Mouse (Mus musculus) stomach, embryonic 16.5 days (tissue): ENCODE results near the gene Pigb. TPM values are rescaled to one million over a fixed set of nuclear protein-coding genes. Genes with fewer than 3 reads are reported as not detected.

ENCODE experiments used
- ATAC-seq: fragments of 200-750 bp; cut with Nextera tagmentation; 2 replicates; pipeline ENCODE4 v1.8.0; 2017; ENCODE audit warnings: moderate number of reproducible peaks, moderate TSS enrichment; ENCODE audit not compliant: insufficient read depth, low FRiP score
- H3K27ac ChIP-seq: fragments of 300-500 bp; sonication (generic); 2 replicates; pipeline ENCODE4 v1.5.1; 2014; ENCODE audit warnings: low read length
- H3K27me3 ChIP-seq: fragments of 300-500 bp; sonication (generic); 2 replicates; pipeline ENCODE4 v1.6.1; 2014; ENCODE audit warnings: low read length, control low read depth, mixed read lengths; ENCODE audit not compliant: control insufficient read depth, insufficient read depth
- H3K36me3 ChIP-seq: fragments of 300-500 bp; sonication (generic); 2 replicates; pipeline ENCODE4 v1.6.1; 2014; ENCODE audit warnings: low read length; ENCODE audit not compliant: control insufficient read depth, insufficient read depth
- H3K4me1 ChIP-seq: fragments of 300-500 bp; sonication (generic); 2 replicates; pipeline ENCODE4 v1.6.1; 2014; ENCODE audit warnings: low read length, control low read depth, mixed read lengths; ENCODE audit not compliant: control insufficient read depth, insufficient read depth
- H3K4me2 ChIP-seq: fragments of 300-500 bp; sonication (generic); 2 replicates; pipeline ENCODE4 v1.6.1; 2014; ENCODE audit warnings: low read depth, low read length, mixed read lengths
- H3K4me3 ChIP-seq: fragments of 300-500 bp; sonication (generic); replicated peaks from 2 replicates; pipeline ENCODE4 v1.5.1; 2014; ENCODE audit warnings: mild to moderate bottlenecking, low read length
- H3K9ac ChIP-seq: fragments of 300-500 bp; sonication (generic); 2 replicates; pipeline ENCODE4 v1.6.1; 2014; ENCODE audit warnings: low read length
- H3K9me3 ChIP-seq: fragments of 300-500 bp; sonication (generic); replicated peaks from 2 replicates; pipeline ENCODE4 v1.6.1; 2016; ENCODE audit warnings: low read length, control low read depth; ENCODE audit not compliant: control insufficient read depth
- WGBS: fragments of 180-500 bp; shearing (Covaris S2); extraction: QIAGEN DNeasy Blood & Tissue Kit; methylation state at CpG from one replicate; pipeline ENCODE4 v1.1.7; 2014; 5-methylcytosine and 5-hydroxymethylcytosine counted together
- polyA plus RNA-seq: library from polyadenylated mRNA; unstranded; fragments of >200 nt; fragmentation: Nextera tagmentation; extraction: Ambion mirVana; gene quantifications from 2 replicates; pipeline ENCODE4 v1.2.1, GENCODE M21; 2015

Pigb gene
- polyA plus RNA-seq, 1 experiment from 2014 or later: 15.6 TPM

DNA sequence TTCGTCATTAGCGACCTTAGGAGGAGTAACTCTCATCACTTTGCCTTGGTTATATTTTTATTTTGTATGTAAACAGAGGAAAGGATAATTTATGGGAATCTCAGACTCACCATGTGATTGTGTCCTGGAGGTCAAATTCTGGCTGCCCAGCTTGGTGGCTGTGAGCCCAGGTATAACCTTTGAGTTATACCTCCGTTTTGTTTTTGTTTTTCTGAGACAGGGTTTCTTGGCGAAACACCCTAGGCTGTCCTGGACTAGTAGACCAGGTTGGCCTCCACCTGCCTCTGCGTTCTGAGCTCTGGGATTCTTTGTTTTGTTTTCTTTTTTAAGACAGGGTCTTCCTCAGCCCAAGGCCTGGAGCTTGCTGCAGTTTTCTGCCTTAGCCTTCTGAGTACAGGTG, 51.5 kb downstream of the Pigb start:
- Histone ChIP-seq H3K27ac (no peak overlapping the region), H3K4me2 (no peak overlapping the region), H3K4me3 (no peak overlapping the region), H3K36me3 (no peaks in the 10 kb centered on the region), H3K27me3 (no peaks in the 10 kb centered on the region), H3K4me1 (peaks cover 16% of the 10 kb centered on the region), H3K9me3 (no peaks in the 10 kb centered on the region), H3K9ac (no peak overlapping the region)
- ATAC-seq: no peak
- 87% methylated on average over 5 of the region's 5 CpGs for WGBS

DNA sequence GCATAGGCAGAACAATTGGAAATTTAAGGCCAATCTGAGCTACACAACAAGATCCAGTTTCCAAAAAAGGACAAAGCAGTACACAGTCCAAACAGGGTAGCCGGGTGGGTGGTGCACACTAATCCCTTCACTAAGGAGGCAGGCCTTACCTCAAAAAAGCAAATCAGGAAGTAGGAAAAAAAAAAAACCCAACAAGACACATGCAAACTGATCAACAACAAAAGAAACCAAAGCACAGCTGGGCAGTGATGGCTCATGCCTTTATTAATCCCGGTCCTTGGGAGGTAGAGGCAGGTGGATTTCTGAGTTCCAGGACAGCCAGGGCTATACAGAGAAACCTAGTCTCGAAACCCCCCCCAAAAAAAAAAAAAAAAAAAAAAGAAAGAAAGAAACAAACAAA, 52.5 kb downstream of the Pigb start:
- Histone ChIP-seq H3K9me3 (no peaks in the 10 kb centered on the region), H3K4me2 (no peak overlapping the region), H3K27me3 (no peaks in the 10 kb centered on the region), H3K27ac (no peak overlapping the region), H3K36me3 (no peaks in the 10 kb centered on the region), H3K4me1 (peaks cover 16% of the 10 kb centered on the region), H3K9ac (no peak overlapping the region), H3K4me3 (no peak overlapping the region)
- no peak for ATAC-seq
- WGBS: 60% methylated on average over 3 of the region's 3 CpGs

DNA sequence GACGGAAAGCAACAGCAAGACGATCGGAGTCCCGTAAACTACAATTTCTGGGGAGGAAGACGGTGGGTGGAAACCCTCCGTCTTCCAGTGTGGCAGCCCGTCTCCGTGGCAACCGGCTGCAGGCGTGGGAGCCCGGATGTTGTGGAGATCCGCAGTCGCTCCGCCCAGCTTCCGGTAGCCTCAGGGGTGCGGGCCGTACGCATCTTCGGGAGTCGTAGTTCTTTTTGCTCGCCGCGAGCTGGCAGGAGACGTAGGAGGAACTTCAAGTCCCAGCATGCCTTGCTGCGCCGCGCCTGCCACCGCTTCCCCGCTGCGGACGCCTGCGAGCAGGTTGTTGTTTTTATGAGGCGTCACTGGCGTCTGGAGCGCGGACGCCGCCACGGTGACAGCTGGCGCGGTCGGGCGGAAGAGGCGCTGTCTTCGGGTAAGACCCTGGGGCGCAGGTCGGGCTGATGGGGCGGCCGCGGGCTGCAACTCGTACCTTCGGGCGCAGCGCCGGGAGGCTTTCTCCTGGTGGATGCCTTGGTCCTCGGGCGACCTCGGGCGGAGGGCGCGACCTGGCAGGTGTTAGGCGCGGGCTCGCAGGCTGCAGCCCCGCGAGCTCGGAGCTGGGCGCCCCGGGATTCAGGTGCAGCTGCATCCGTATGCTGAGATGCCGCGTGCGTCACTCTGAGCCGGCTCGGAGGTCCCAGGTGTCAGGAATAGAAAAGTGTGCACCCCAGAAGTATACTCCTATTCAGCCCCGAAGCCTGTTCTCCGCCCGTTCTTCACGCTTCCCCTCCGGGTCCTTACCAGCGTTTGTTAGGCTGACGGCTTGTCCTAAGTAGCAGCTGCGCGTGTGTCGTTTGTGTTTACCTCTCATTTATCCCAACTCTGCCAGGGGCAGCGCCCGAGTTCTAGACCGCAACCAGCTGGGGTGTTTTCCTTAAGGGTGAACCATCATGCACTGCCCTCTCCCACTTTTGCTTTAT, 54.6 kb downstream of the Pigb start, which contains the start of the genes Ccpg1os and Ccpg1:
Gene Ccpg1os, minus strand, starts transcription at position 133 of the 971 bp plus-strand sequence.
Gene Ccpg1, plus strand, starts transcription at position 180 of the 971 bp plus-strand sequence.
- Histone ChIP-seq H3K9me3 (no peaks in the 10 kb centered on the region), H3K27me3 (no peaks in the 10 kb centered on the region), H3K36me3 (no peaks in the 10 kb centered on the region), H3K4me2 (peak within 1 kb of the TSS; percentile 96), H3K4me3 (peak within 1 kb of the TSS; percentile 72), H3K9ac (peak within 1 kb of the TSS; percentile 77), H3K27ac (peak within 1 kb of the TSS; percentile 42; the same call in 1 of the 2 replicates), H3K4me1 (peaks cover 16% of the 10 kb centered on the region)
- ATAC-seq: peak; percentile 99
- WGBS: under 1% methylated on average over 86 of the region's 88 CpGs

DNA sequence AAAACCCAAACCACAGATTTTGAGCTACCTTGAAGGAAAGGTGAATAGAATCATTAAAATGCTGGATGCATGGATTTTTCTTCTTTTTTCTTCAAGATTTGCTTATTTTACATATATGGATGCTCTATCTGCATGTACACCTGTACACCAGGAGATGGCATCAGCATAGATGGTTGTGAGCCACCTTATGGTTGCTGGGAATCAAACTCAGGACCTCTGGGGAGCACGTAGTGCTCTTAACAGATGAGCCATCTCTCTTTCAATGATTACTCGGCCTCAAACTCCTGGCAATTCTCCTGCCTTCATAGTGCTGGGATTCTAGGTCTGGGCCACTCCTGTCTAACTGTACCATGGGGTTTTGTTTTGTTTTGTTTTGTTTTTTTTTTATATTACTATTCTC, 57.1 kb downstream of the Pigb start:
- Histone ChIP-seq H3K27me3 (no peaks in the 10 kb centered on the region), H3K9ac (no peak overlapping the region), H3K4me3 (no peak overlapping the region), H3K4me1 (peaks cover 16% of the 10 kb centered on the region), H3K9me3 (no peaks in the 10 kb centered on the region), H3K4me2 (no peak overlapping the region), H3K27ac (no peak overlapping the region), H3K36me3 (no peaks in the 10 kb centered on the region)
- WGBS: 73% methylated on average over 2 of the region's 2 CpGs
- ATAC-seq: no peak

DNA sequence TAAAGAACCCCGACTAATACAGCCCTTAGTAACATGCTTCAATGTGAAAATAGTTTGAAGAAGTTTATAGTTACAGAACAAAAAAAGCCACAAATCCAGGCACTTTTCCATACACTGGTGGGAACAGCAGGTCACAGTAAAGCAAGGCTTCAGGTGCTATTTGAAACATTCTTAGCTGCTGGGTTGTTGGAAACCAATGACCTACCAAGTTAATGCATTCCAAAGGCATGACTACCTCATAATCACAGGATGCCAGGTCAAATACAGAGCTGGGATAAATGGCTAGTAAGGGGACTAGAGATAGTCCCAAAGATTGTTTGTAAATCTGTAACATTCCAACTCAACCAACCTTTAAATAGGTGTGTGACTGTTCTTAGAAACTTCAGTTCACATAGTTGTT, 64.9 kb downstream of the Pigb start:
- Histone ChIP-seq H3K36me3 (no peaks in the 10 kb centered on the region), H3K27me3 (no peaks in the 10 kb centered on the region), H3K27ac (no peak overlapping the region), H3K9me3 (no peaks in the 10 kb centered on the region), H3K9ac (no peak overlapping the region), H3K4me3 (no peak overlapping the region), H3K4me2 (no peak overlapping the region), H3K4me1 (no peaks in the 10 kb centered on the region)
- WGBS: 90% methylated on average over 1 of the region's 1 CpGs
- no peak for ATAC-seq

DNA sequence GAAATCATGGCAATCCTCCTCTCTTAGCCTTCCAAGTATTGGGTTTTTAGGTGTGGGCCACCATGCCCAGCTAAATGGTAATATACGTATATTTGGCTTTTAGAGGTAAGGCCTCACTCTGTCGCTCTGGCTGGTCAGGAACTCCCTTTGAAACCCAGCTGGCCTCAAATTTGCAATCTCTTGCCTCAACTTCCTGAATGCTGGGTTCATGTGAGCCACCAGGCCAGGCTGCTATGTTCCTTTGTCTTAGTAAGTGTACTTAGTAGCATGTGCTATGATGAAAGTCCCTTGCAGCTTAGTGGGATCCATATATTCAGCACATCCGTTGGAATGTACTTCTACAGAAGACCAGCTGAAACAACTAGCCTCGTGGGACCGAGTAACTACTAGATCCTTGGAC, 65.4 kb downstream of the Pigb start:
- ATAC-seq: no peak
- no peak overlapping the region for H3K4me2 ChIP-seq
- no peak overlapping the region for H3K4me3 ChIP-seq
- H3K27me3 ChIP-seq: no peaks in the 10 kb centered on the region
- H3K36me3 ChIP-seq: no peaks in the 10 kb centered on the region
- H3K4me1 ChIP-seq: no peaks in the 10 kb centered on the region
- no peak overlapping the region for H3K9ac ChIP-seq
- H3K9me3 ChIP-seq: no peaks in the 10 kb centered on the region
- WGBS: 84% methylated on average over 5 of the region's 5 CpGs
- H3K27ac ChIP-seq: no peak overlapping the region

DNA sequence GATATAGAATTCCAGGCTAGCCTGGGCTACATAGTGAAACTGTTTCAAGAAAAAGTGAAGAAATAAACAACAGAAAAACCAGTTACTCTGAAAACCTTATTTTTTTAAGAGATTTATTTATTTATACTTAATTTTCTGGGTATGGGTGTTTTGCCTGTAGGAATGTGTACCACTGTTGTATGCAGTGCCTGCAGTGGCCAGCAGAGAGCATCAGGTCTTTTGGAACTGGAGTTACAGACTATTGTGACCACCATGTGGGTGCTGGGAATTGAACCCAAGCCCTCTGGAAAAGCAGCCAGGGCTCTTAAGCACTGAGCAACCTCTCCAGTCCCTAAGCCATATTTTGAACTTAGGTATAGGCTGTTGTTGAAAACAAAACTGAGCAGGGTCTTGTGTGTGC, 67.2 kb downstream of the Pigb start:
- no peak overlapping the region for H3K9ac ChIP-seq
- no peak for ATAC-seq
- no peak overlapping the region for H3K4me3 ChIP-seq
- H3K27ac ChIP-seq: no peak overlapping the region
- no peaks in the 10 kb centered on the region for H3K4me1 ChIP-seq
- no peaks in the 10 kb centered on the region for H3K36me3 ChIP-seq
- no peaks in the 10 kb centered on the region for H3K9me3 ChIP-seq
- no peak overlapping the region for H3K4me2 ChIP-seq
- H3K27me3 ChIP-seq: no peaks in the 10 kb centered on the region

DNA sequence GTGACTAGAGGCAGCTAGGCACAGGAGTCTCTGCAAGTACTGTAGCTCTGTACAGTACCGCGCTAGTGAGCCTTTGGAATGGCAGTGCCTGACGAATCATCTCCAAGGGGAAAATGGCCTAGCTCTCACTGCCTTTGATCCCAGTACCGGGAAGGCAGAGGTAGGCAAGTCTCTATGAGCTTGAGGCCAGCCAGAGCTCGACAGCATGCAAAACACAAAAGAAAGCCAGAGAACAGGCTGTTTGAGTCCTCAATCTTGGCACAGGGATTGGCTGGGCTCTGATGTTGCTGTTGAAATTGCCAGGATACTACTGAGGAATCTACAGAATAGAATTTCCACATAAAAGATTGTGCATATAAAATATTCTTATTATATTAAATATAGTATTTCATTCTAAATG, 67.7 kb downstream of the Pigb start:
- Histone ChIP-seq H3K9ac (no peak overlapping the region), H3K9me3 (no peaks in the 10 kb centered on the region), H3K36me3 (no peaks in the 10 kb centered on the region), H3K4me2 (no peak overlapping the region), H3K27me3 (no peaks in the 10 kb centered on the region), H3K4me3 (no peak overlapping the region), H3K27ac (no peak overlapping the region), H3K4me1 (no peaks in the 10 kb centered on the region)
- WGBS: 85% methylated on average over 5 of the region's 5 CpGs
- ATAC-seq: no peak

DNA sequence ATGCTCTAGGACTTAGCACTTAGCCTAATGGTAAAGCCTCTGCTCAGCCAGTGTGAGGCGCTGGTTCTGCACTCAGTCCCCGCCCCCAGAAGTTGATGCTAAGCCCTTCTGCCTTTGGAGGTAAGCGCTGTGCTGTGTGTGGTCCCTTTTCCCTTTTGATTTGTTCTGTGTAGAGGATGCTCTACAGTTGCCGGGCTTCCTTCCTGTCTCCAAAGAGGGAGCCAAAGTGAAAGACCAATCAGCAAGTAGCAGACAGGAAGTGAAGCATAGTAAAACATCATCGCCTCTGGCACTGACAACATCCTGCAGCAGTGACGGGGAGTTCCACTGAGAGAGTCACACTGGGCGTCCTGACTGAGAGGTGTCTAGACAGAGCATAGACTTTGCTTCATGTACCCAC, 70.3 kb downstream of the Pigb start:
- no peak overlapping the region for H3K4me3 ChIP-seq
- H3K9ac ChIP-seq: no peak overlapping the region
- H3K27me3 ChIP-seq: no peaks in the 10 kb centered on the region
- H3K36me3 ChIP-seq: no peaks in the 10 kb centered on the region
- H3K4me2 ChIP-seq: no peak overlapping the region
- no peaks in the 10 kb centered on the region for H3K9me3 ChIP-seq
- WGBS: 70% methylated on average over 7 of the region's 7 CpGs
- H3K4me1 ChIP-seq: no peaks in the 10 kb centered on the region
- no peak for ATAC-seq
- H3K27ac ChIP-seq: no peak overlapping the region
